In the genomic region with DNA sequence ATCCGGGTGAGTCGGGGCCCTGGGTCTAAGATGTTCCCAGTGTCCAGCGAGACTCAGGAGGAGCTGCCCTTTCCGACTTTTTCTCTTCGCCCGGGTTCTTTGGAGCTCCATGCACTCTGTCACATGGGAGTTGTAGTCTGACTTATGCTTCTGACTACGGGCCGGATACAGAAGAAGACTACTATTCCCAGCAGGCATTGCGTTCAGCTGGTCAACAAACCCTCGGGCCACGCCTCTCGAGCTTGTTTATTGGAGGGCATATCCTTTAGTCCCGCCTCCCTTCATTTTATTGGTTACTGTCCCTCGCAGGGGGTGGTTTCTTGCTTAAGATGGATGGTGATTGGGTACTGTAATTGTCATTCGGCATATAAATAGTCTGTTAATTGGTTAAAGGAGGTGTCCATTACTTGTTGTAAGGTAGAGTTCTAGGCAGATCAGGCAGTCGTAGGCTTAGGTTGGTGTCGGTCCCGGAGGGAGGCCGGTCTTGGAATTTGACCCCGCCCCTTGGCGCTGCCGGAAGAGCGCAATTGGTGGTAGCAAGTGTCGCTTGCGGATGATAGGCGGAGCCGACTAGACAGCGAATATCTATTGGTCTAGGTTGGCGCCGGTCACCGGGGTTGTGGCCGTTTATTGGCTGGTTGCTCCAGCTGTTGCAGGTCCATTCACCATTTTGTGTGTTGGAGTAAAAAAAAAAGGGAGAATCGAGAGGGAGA, we compare ENCODE assay signal across 8 mouse cellular contexts. TPM values are rescaled to one million over a fixed set of nuclear protein-coding genes. Genes with fewer than 3 reads are reported as not detected.
A peak's percentile ranks its signal among the peaks of the same experiment; 100 is the strongest.
DNase-seq lines count a peak whose midpoint lies in the region; ATAC-seq and TF ChIP-seq lines count a peak whose summit lies in the region.

No protein-coding gene starts in this region.

- H3K4me3 ChIP-seq in ES-E14 (ENCODE audit: insufficient read depth in 1 of 2, low read depth in 1 of 2, low read length in 2 of 2, poor library complexity in 1 of 2, severe bottlenecking in 1 of 2): peak overlapping the region; percentile 82 to 93
- H3K4me3 ChIP-seq in forebrain, embryonic 15.5 days: peak overlapping the region; percentile 65
- H3K4me3 ChIP-seq in lung, adult 2 months (replicated peaks; ENCODE audit: extremely low read depth, low read depth, low read length): peak overlapping the region; percentile 95

- no peak for TF ChIP-seq CTCF in lung, adult 2 months (IDR thresholded peaks at IDR 0.05; ENCODE audit: insufficient read depth, low read length)

- peak overlapping the region; percentile 68 for H3K4me2 ChIP-seq in forebrain, embryonic 15.5 days (replicated peaks)

- under 1% methylated on average over 33 of the region's 33 CpGs for WGBS in forebrain, embryonic 15.5 days
- under 1% methylated on average over 33 of the region's 33 CpGs for WGBS in lung, adult 2 months

- peak; percentile 97 for ATAC-seq in forebrain, embryonic 15.5 days (replicated peaks)
- peak; percentile 75 for ATAC-seq in neutrophil, adult 5-6 weeks (ENCODE audit: extremely low read depth, insufficient number of reproducible peaks, low FRiP score, poor library complexity, severe bottlenecking)

- H3K27me3 ChIP-seq in forebrain, embryonic 15.5 days: no peaks in the 10 kb centered on the region

- TF ChIP-seq POLR2A in lung, adult 2 months (IDR thresholded peaks at IDR 0.05; ENCODE audit: borderline replicate concordance, extremely low read depth, low read depth, low read length): no peak; the same call in 1 of the 2 replicates

- H3K27ac ChIP-seq in ES-E14 (ENCODE audit: insufficient read depth, low read depth, low read length, poor library complexity, severe bottlenecking): peak overlapping the region; percentile 92
- H3K27ac ChIP-seq in forebrain, embryonic 15.5 days (replicated peaks): peak overlapping the region; percentile 92

- no peaks in the 10 kb centered on the region for H3K9me3 ChIP-seq in ES-E14 (ENCODE audit: control insufficient read depth, insufficient read depth, low read depth, low read length)
- no peaks in the 10 kb centered on the region for H3K9me3 ChIP-seq in forebrain, embryonic 15.5 days

- peak; percentile 99 for DNase-seq in ES-E14 (ENCODE audit: low read depth, low spot score)
- peak; percentile 100 for DNase-seq in cerebellum, adult 11-12 months
- DNase-seq in heart, postnatal 25 days (ENCODE audit: low spot score): peak; percentile 100
- peak; percentile 99 to 100 for DNase-seq in layer of hippocampus, adult 18-20 months (ENCODE audit: low spot score in 2 of 2)
- peak; percentile 97 for DNase-seq in lung, adult 2 months
- peak; percentile 99 to 100 for DNase-seq in thymus, adult 18-20 months

- peak overlapping the region; percentile 94 for H3K9ac ChIP-seq in ES-E14 (ENCODE audit: insufficient read depth, low read depth, low read length, poor library complexity, severe bottlenecking)
- H3K9ac ChIP-seq in forebrain, embryonic 15.5 days (replicated peaks): peak overlapping the region; percentile 69

- H3K4me1 ChIP-seq in ES-E14 (ENCODE audit: control insufficient read depth in 2 of 2, insufficient read depth in 2 of 2, low read length in 2 of 2, poor library complexity in 1 of 2): peaks cover 18 to 50% of the 10 kb centered on the region in 2 experiments
- H3K4me1 ChIP-seq in forebrain, embryonic 15.5 days: peaks cover 23% of the 10 kb centered on the region
- H3K4me1 ChIP-seq in lung, adult 2 months (ENCODE audit: control insufficient read depth, insufficient read depth, low read length): peaks cover 11% of the 10 kb centered on the region

- intact Hi-C loops in heart, postnatal 25 days (cut with DNase I): loop anchor here (2.0 kb wide), 1 partner anchor 15 kb away; no protein-coding TSS in a partner anchor

- H3K36me3 ChIP-seq in ES-E14 (ENCODE audit: control insufficient read depth, insufficient read depth, low read length, poor library complexity, severe bottlenecking): no peaks in the 10 kb centered on the region
- peaks cover 14% of the 10 kb centered on the region for H3K36me3 ChIP-seq in forebrain, embryonic 15.5 days

- in situ Hi-C loops in ES-E14 (cut with MboI; ENCODE audit: low sequenced_read_pairs in 2 of 2, unreplicated experiment in 2 of 2): no loop called here

TF ChIP-seq in ES-E14, 5 proteins besides CTCF, POLR2A, EP300 and RAD21:
- peak; percentile 98 for TF ChIP-seq CHD2 (IDR thresholded peaks at IDR 0.05; ENCODE audit: low read depth, low read length)
- no peak for TF ChIP-seq MAFK (IDR thresholded peaks at IDR 0.05; ENCODE audit: insufficient read depth, low read depth, low read length)
- peak; percentile 90 for TF ChIP-seq ZNF384 (IDR thresholded peaks at IDR 0.05; ENCODE audit: low read depth, low read length)
- peak; percentile 97 for TF ChIP-seq HCFC1 (IDR thresholded peaks at IDR 0.05; ENCODE audit: borderline replicate concordance, insufficient read depth, low read length)

RNA-seq across cellular contexts. Expression of gene Cic, which starts 0.4 kb away (rescaled TPM):
- total RNA-seq in ES-E14 (2012; rRNA removed): 68.4 and 72.4 TPM in 2 replicates
- 53.2 and 54.4 TPM in 2 replicates for polyA plus RNA-seq in forebrain, embryonic 15.5 days (2015; fragmentation: Nextera tagmentation; extraction: Ambion mirVana)
- total RNA-seq in heart, postnatal 25 days (2021): 10 to 100 TPM; 61.9 to 65.9 TPM
- 100 to 1,000 TPM; 198 to 203 TPM for total RNA-seq in layer of hippocampus, adult 18-20 months (2021)
- 96.1 and 107 TPM in 2 replicates for polyA plus RNA-seq in lung, adult 2 months (2012; rRNA removed)
- 143 and 163 TPM in 2 replicates for total RNA-seq in neutrophil, adult 5-6 weeks (2017)

RNA-seq across cellular contexts. Expression of gene Erf, which starts 17.3 kb away (rescaled TPM):
- total RNA-seq in ES-E14 (2012; rRNA removed): 82.2 and 87.1 TPM in 2 replicates
- 4.8 and 5.5 TPM in 2 replicates for polyA plus RNA-seq in forebrain, embryonic 15.5 days (2015; fragmentation: Nextera tagmentation; extraction: Ambion mirVana)
- total RNA-seq in heart, postnatal 25 days (2021): 10 to 100 TPM; 19.2 to 29.6 TPM
- total RNA-seq in layer of hippocampus, adult 18-20 months (2021): 10 to 100 TPM; 43.1 to 46.3 TPM
- 41.1 and 51.4 TPM in 2 replicates for polyA plus RNA-seq in lung, adult 2 months (2012; rRNA removed)
- total RNA-seq in neutrophil, adult 5-6 weeks (2017): 6.4 and 9.7 TPM in 2 replicates

RNA-seq across cellular contexts. Expression of gene Pafah1b3, which starts 29.9 kb away (rescaled TPM):
- total RNA-seq in ES-E14 (2012; rRNA removed): 76.5 and 83.2 TPM in 2 replicates
- 521 and 550 TPM in 2 replicates for polyA plus RNA-seq in forebrain, embryonic 15.5 days (2015; fragmentation: Nextera tagmentation; extraction: Ambion mirVana)
- total RNA-seq in heart, postnatal 25 days (2021): 1 to 10 TPM; 2.7 to 4.3 TPM
- 10 to 100 TPM; 19.3 to 27.7 TPM for total RNA-seq in layer of hippocampus, adult 18-20 months (2021)
- 42.7 and 49.1 TPM in 2 replicates for polyA plus RNA-seq in lung, adult 2 months (2012; rRNA removed)
- total RNA-seq in neutrophil, adult 5-6 weeks (2017): 33.6 and 47.8 TPM in 2 replicates

RNA-seq across cellular contexts. Expression of gene Gsk3a, which starts 30.3 kb away (rescaled TPM):
- 38.2 and 38.5 TPM in 2 replicates for total RNA-seq in ES-E14 (2012; rRNA removed)
- 16.2 and 17.4 TPM in 2 replicates for polyA plus RNA-seq in forebrain, embryonic 15.5 days (2015; fragmentation: Nextera tagmentation; extraction: Ambion mirVana)
- total RNA-seq in heart, postnatal 25 days (2021): 10 to 100 TPM; 62.6 to 64.6 TPM
- total RNA-seq in layer of hippocampus, adult 18-20 months (2021): 100 to 1,000 TPM; 208 to 221 TPM
- 104 and 116 TPM in 2 replicates for polyA plus RNA-seq in lung, adult 2 months (2012; rRNA removed)
- 75.4 and 85.4 TPM in 2 replicates for total RNA-seq in neutrophil, adult 5-6 weeks (2017)

RNA-seq across cellular contexts. Expression of gene Prr19, which starts 33.3 kb away (rescaled TPM):
- 4.3 and 5.7 TPM in 2 replicates for total RNA-seq in ES-E14 (2012; rRNA removed)
- 1.6 and 2.1 TPM in 2 replicates for polyA plus RNA-seq in forebrain, embryonic 15.5 days (2015; fragmentation: Nextera tagmentation; extraction: Ambion mirVana)
- total RNA-seq in heart, postnatal 25 days (2021): not detected
- not detected for total RNA-seq in layer of hippocampus, adult 18-20 months (2021)
- polyA plus RNA-seq in lung, adult 2 months (2012; rRNA removed): not detected in 2 replicates
- not detected in 2 replicates for total RNA-seq in neutrophil, adult 5-6 weeks (2017)

Comparison
In these comparisons a context has a peak if more than half of its experiments do, and no peak if none do; other contexts are left out.
1. Peak in every context shown above with its lines: DNase-seq, ATAC-seq, H3K4me3 ChIP-seq and H3K27ac ChIP-seq.